Mouse (Mus musculus): ENCODE data around the gene Mysm1. TPM values are rescaled to one million over a fixed set of nuclear protein-coding genes. Genes with fewer than 3 reads are reported as not detected.

Gene Mysm1
- total RNA-seq, 2 experiments from 2014 or later, result 24.8 to 37.7 TPM

DNA sequence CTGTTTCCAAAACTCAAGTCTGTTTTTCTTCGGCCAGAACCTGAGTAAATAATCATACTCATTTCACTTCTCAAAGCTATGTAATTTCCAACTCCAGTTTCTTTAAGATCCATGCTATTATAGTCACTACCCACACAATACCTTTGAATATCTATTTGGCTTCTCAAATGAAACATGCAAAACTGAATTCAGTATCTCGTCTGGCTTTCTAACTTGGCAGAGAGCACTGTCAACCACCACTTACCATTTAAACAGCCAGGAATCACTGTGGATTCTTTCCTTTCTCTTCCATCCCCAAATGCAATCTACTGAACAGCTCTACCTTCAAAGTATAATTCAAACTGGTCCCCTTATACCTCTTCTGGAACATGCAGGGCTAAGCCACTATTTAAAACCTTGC is 5.6 kb downstream of the Mysm1 start:
- DNase-seq (ENCODE audit: extremely low spot score in 1 of 2, low spot score in 1 of 2), result no peak

DNA sequence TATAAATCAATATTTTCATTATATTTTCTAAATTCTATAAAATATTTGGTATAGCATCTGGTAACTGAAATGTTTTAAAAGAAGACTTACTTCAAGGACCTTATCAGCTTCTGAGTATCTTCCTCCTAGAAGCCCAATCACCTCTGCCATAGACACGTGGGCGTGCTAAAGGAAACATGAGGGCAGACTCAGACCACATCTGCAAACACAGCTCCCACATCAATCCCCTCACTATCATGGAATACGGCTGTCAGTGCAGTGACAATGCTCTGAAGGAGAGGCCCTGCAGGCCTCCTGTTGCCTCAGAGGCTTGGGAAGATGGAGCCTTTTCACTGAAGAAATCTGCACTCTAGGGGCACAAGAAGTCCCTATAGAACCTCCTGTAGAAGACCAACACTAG is 26.1 kb downstream of the Mysm1 start:
- no peak for DNase-seq (ENCODE audit: extremely low spot score in 1 of 2, low spot score in 1 of 2)

DNA sequence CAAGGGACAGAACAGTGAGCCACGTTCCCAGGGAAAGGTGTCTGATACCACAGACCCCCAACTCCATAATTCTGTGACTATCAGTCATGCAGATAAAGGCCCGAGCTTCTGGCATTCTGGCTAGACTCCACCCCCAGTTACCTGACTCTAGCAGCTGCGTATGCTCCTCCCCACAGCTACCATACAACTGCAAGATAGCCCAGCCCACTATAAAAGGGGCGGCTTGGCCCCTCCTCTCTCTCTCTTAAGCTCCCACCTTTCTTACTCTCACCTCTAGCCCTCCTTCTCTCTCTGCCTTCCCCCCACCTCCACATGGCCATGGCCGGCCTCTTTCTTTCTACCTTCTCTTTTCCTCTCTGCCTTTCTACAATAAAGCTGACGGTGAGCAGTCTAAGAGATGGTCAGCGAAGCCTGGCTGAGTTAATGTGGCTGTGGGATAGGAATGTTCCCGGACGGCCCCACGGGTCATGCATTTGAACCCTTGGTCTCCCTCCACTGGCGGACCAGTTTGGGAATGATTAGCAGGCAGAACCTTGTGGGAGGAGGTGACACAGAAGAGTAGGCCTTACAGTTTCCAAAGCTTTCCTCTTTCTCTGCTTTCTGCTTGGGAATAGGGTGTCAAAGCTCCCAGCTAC is 37.6 kb downstream of the Mysm1 start:
- no peak for DNase-seq (ENCODE audit: extremely low spot score in 1 of 2, low spot score in 1 of 2)

DNA sequence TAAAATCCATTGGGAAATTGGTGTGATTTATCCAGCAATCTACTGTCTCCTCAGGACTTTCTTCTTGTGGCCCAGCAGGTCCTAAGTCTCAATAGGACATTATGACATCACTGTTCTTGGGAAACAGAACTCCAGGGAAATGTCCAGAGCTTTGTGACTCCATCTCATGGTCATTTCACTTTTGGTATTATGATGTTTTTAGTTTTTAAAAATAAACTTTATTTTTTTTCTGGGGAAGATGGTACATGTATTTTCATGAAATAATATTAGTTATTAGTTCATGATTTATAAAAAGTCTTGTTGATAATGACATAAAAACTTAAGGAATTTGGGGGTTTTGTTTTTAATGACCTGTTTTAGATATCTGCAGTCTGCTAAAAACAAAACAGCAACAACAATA is 50.2 kb downstream of the Mysm1 start, which contains the start of gene Eqtn:
Eqtn (minus strand) TSS at position 101 of the 400 bp plus-strand sequence.
- no peak for DNase-seq (ENCODE audit: extremely low spot score in 1 of 2, low spot score in 1 of 2)

DNA sequence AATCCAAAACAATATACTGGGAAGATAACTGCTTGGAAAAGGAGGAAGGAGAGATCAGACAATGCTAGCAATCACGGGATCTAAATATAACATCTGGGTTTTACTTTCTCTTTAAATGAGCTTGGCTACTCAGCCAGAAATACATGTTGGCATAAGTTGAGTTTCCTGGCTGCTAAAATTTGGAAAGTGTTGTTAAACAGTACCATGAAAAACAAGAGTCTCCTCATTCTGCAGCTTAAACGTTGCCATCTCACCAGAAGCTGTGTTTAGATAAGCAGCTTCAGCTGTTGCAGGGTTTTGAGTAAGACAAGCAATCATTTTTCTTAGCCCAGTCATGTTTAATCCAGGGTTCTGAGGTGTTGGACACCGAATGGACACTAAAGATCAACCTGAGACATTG is 77.1 kb downstream of the Mysm1 start:
- no peak for DNase-seq (ENCODE audit: extremely low spot score in 1 of 2, low spot score in 1 of 2)

DNA sequence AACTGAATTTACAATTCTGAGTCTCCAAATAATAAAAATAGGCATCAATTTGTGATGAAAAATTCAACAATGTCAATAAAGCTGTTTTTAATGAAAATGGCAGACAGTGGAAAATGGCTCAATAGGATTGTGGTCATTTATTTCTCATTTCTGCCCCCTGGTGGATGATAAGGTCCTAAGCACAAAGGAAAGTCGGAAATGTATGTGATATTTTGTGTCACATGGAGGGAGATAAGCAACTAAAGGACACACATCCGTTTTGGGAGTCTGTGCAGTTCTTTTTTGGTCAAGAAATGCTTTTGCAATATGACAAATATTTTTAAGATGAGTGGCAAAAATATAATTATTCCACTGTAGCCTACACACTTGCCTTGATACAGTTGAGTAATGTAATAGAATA is 78.2 kb downstream of the Mysm1 start:
- no peak for DNase-seq (ENCODE audit: extremely low spot score in 1 of 2, low spot score in 1 of 2)

Other genes starting within 250 kb of the Mysm1 start
- gene Tek, start 239.8 kb downstream of the Mysm1 start, total RNA-seq (2021), result 10 to 100 TPM in 1 of 2 experiments, 1 to 10 TPM in 1; 6.7 to 11.2 TPM
- under 1 TPM; 0.69 to 0.85 TPM for gene Eqtn, start 50.3 kb downstream of the Mysm1 start, total RNA-seq (2021)
- 100 to 1,000 TPM in 1 of 2 experiments, 10 to 100 TPM in 1; 90.0 to 105 TPM for gene Jun, start 73.1 kb upstream of the Mysm1 start, total RNA-seq (2021)

Data from layer of hippocampus, postnatal 25 days (tissue).